Mouse (Mus musculus): Measurements from ENCODE around the gene Gm28845.

DNA sequence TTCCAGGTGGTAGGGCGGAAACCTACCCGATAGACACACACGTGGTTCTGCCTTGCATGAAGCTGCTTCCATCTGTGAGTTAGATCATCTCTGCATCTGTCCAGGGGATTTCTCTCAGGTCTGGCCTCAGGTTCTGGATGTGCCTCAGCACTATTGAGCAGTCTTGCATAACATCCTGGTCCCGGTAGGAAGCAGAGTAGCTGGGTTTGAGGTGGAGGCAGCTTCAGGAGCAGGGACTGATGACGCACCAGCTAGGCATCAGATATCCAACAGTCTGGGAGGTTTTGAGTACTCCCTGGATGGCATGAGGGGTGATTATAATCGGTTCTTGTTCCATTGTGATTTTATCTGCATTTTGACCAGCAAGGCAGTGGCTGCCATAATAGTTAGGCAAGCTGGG, 18.2 kb upstream of the Gm28845 start:
- TF ChIP-seq EP300 (IDR thresholded peaks at IDR 0.05; ENCODE audit: low read depth) (no peak), CTCF (IDR thresholded peaks at IDR 0.05; ENCODE audit: low read depth) (no peak)

Measured in liver, embryonic 14.5 days (tissue).